Mouse (Mus musculus) midbrain, embryonic 11.5 days (tissue): ENCODE measurements around the gene Emilin2. TPM values are rescaled to one million over a fixed set of nuclear protein-coding genes. Genes with fewer than 3 reads are reported as not detected.

ENCODE experiments used
- ATAC-seq: fragments of 200-750 bp; cut with Nextera tagmentation; 2 replicates; pipeline ENCODE4 v1.8.0; 2017; ENCODE audit warnings: moderate TSS enrichment, moderate library complexity; ENCODE audit not compliant: low FRiP score
- DNase-seq: peaks from one replicate; pipeline ENCODE4 v3.0.0; 2015; ENCODE audit warnings: low spot score; ENCODE audit errors: missing footprints
- H3K27ac ChIP-seq: fragments of 300-500 bp; sonication (generic); 2 replicates; pipeline ENCODE4 v1.5.1; 2014; ENCODE audit warnings: low read depth, low read length
- H3K27me3 ChIP-seq: fragments of 300-500 bp; sonication (generic); 2 replicates; pipeline ENCODE4 v1.6.1; 2014; ENCODE audit warnings: mild to moderate bottlenecking, low read length, moderate library complexity, mixed read lengths; ENCODE audit not compliant: control insufficient read depth, insufficient read depth
- H3K36me3 ChIP-seq: fragments of 300-500 bp; sonication (generic); 2 replicates; pipeline ENCODE4 v1.6.1; 2014; ENCODE audit warnings: mild to moderate bottlenecking, low read length, moderate library complexity, mixed read lengths; ENCODE audit not compliant: control insufficient read depth, insufficient read depth
- H3K4me1 ChIP-seq: fragments of 300-500 bp; sonication (generic); 2 replicates; pipeline ENCODE4 v1.6.1; 2014; ENCODE audit warnings: low read length; ENCODE audit not compliant: control insufficient read depth, insufficient read depth
- H3K4me2 ChIP-seq: fragments of 300-500 bp; sonication (generic); 2 replicates; pipeline ENCODE4 v1.6.1; 2014; ENCODE audit warnings: mild to moderate bottlenecking, moderate library complexity
- H3K4me3 ChIP-seq: fragments of 300-500 bp; sonication (generic); 2 replicates; pipeline ENCODE4 v1.5.1; 2014; ENCODE audit warnings: low read depth, low read length
- H3K9ac ChIP-seq: fragments of 300-500 bp; sonication (generic); 2 replicates; pipeline ENCODE4 v1.6.1; 2014; ENCODE audit warnings: low read length
- H3K9me3 ChIP-seq: fragments of 300-500 bp; sonication (generic); 2 replicates; pipeline ENCODE4 v1.6.1; 2016; ENCODE audit warnings: low read length; ENCODE audit not compliant: control insufficient read depth
- WGBS: fragments of 180-500 bp; shearing (Covaris S2); extraction: QIAGEN DNeasy Blood & Tissue Kit; methylation state at CpG from one replicate; pipeline ENCODE4 v1.1.7; 2014; 5-methylcytosine and 5-hydroxymethylcytosine counted together
- polyA plus RNA-seq: library from polyadenylated mRNA; unstranded; fragments of >200 nt; fragmentation: Nextera tagmentation; extraction: Ambion mirVana; gene quantifications from 2 replicates; pipeline ENCODE4 v1.2.1, GENCODE M21; 2014

Emilin2 gene
- polyA plus RNA-seq, 1 experiment from 2014 or later: 11.8 TPM

GRCm38 (mm10) chr17:71282716-71283115 lies 29.1 kb downstream of the Emilin2 start:
- DNase-seq (no peak), ATAC-seq (no peak)
- H3K4me1 ChIP-seq: peaks cover 2% of the 10 kb centered on the region; the same call in 1 of the 2 replicates
- H3K9me3 ChIP-seq: no peaks in the 10 kb centered on the region
- H3K4me3 ChIP-seq: no peak overlapping the region
- H3K9ac ChIP-seq: no peak overlapping the region
- no peak overlapping the region for H3K27ac ChIP-seq
- 89% methylated on average over 9 of the region's 9 CpGs for WGBS
- no peaks in the 10 kb centered on the region for H3K27me3 ChIP-seq
- no peak overlapping the region for H3K4me2 ChIP-seq
- no peaks in the 10 kb centered on the region for H3K36me3 ChIP-seq

DNA sequence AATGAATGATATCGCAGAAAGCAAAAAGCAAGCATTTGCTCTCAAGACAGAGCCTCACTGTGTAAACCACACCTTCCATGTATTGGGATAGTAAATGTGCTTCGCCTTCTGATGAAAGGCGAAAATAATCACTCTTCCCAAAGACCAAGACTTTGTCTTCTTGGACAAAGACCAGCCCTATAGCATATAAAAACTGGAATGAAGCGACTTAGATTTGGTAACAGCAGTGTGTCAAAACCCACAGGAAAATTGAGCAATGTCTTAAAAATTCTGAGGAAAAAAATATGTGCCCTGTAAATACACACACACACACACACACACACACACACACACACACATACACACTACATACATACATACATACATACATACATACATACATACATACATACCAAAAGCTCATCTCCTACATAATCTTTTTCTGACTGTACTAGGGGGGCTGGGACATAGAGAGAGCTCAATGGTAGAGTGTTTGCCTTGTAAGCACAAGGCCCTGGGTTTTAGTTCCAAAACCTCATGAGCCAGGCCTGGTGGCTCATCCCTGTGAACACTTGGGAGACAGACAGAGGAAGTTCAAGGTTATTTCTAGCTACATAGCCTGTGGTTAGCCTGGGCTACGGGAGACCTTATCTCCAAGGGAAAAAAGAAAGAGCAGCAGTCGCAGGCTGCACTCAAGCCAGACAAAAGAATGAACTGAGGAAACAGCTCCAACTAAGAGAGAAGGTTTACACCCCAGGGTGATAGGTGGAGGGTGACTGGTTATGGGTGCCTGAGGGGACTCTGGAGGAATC lies 33.9 kb downstream of the Emilin2 start:
- Histone ChIP-seq H3K4me2 (no peak overlapping the region), H3K4me3 (no peak overlapping the region), H3K4me1 (no peaks in the 10 kb centered on the region), H3K9me3 (no peaks in the 10 kb centered on the region), H3K36me3 (no peaks in the 10 kb centered on the region), H3K27me3 (no peaks in the 10 kb centered on the region), H3K27ac (no peak overlapping the region), H3K9ac (no peak overlapping the region)
- DNase-seq (no peak), ATAC-seq (no peak)
- WGBS: 91% methylated on average over 6 of the region's 6 CpGs

DNA sequence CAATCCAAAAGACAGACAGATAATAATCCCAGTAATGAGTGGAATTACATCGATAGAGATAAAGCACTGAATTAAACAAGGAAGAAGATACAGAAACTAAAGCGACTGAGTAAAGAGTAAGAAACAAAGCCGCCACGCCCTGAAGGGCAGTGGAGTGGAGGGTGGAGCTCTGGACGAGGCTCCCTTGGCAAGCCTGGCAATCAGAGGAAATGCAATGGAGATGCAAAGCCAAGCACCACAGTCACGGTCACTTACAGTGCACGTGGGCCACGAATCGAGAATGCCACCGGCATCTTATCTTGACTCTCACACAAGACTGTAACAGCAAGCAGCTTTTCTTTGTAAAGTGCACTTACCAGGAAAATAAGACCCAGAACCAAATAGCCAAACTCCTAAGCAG lies 35.0 kb downstream of the Emilin2 start:
- ATAC-seq: no peak
- WGBS: 94% methylated on average over 10 of the region's 10 CpGs

GRCm38 (mm10) chr17:71273901-71274300 lies 37.9 kb downstream of the Emilin2 start:
- H3K9me3 ChIP-seq: no peaks in the 10 kb centered on the region
- no peaks in the 10 kb centered on the region for H3K27me3 ChIP-seq
- no peak overlapping the region for H3K4me3 ChIP-seq
- WGBS: 94% methylated on average over 12 of the region's 12 CpGs
- no peak for DNase-seq
- no peak overlapping the region for H3K4me2 ChIP-seq
- no peak overlapping the region for H3K27ac ChIP-seq
- ATAC-seq: no peak
- H3K9ac ChIP-seq: no peak overlapping the region
- no peaks in the 10 kb centered on the region for H3K36me3 ChIP-seq
- no peaks in the 10 kb centered on the region for H3K4me1 ChIP-seq

More for the DNA sequence above, 35.0 kb downstream of the Emilin2 start:
- Histone ChIP-seq H3K9me3 (no peaks in the 10 kb centered on the region), H3K36me3 (no peaks in the 10 kb centered on the region), H3K4me1 (no peaks in the 10 kb centered on the region), H3K27ac (no peak overlapping the region), H3K27me3 (no peaks in the 10 kb centered on the region), H3K4me3 (no peak overlapping the region), H3K4me2 (no peak overlapping the region), H3K9ac (no peak overlapping the region)
- no peak for DNase-seq

DNA sequence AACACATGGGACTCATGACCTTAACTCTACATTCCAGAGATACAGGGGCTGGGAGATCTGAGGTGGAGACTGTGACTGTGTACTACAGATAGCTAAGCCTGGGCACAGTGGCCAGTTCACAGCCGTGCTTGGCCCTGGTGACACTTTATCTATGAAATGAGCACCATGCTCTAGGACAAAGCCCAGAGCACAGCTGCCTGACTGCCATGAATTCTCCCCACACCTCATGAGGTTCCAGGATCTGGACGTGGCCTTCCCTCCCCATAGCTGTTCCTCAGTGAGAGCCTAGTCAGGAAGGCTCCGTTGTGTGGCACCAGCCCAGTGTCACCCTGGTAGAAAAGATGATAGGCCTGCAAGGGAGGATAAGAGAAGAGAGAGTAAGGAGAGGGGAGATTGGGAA lies 43.2 kb downstream of the Emilin2 start:
- H3K4me3 ChIP-seq: no peak overlapping the region
- no peaks in the 10 kb centered on the region for H3K4me1 ChIP-seq
- DNase-seq (peak; percentile 53), ATAC-seq (no peak)
- no peak overlapping the region for H3K9ac ChIP-seq
- no peak overlapping the region for H3K27ac ChIP-seq
- 85% methylated on average over 3 of the region's 3 CpGs for WGBS
- no peak overlapping the region for H3K4me2 ChIP-seq
- H3K36me3 ChIP-seq: no peaks in the 10 kb centered on the region
- H3K9me3 ChIP-seq: no peaks in the 10 kb centered on the region
- H3K27me3 ChIP-seq: no peaks in the 10 kb centered on the region

GRCm38 (mm10) chr17:71268152-71268551 lies 43.6 kb downstream of the Emilin2 start:
- Histone ChIP-seq H3K9ac (no peak overlapping the region), H3K4me3 (no peak overlapping the region), H3K4me1 (no peaks in the 10 kb centered on the region), H3K36me3 (no peaks in the 10 kb centered on the region), H3K4me2 (no peak overlapping the region), H3K27me3 (no peaks in the 10 kb centered on the region), H3K9me3 (no peaks in the 10 kb centered on the region), H3K27ac (no peak overlapping the region)
- WGBS: 94% methylated on average over 10 of the region's 10 CpGs
- ATAC-seq: no peak
- peak; percentile 26 for DNase-seq

DNA sequence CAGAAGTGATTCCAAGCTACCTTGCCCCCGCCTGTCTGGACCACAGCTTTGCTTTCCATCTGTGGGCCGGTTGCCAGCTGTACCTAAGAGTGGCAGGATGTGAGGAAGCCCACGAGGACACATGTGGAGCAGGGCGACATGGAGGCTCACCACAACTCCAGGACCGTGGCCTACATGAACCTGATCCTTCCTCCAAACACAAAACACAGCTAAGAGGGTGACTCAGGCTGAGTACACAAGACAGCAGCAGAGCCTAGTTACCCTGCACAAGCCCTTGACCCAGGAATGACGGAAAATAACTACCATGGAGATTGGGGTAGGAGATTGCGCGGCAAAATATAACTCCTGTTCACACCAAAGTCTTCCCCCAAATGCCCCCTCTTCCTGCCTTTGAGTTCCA lies 44.4 kb downstream of the Emilin2 start:
- Histone ChIP-seq H3K4me3 (no peak overlapping the region), H3K9me3 (no peaks in the 10 kb centered on the region), H3K4me1 (no peaks in the 10 kb centered on the region), H3K4me2 (no peak overlapping the region), H3K36me3 (no peaks in the 10 kb centered on the region), H3K27me3 (no peaks in the 10 kb centered on the region), H3K27ac (no peak overlapping the region), H3K9ac (no peak overlapping the region)
- ATAC-seq: no peak
- DNase-seq: peak; percentile 39
- 90% methylated on average over 8 of the region's 8 CpGs for whole genome bisulfite sequencing

DNA sequence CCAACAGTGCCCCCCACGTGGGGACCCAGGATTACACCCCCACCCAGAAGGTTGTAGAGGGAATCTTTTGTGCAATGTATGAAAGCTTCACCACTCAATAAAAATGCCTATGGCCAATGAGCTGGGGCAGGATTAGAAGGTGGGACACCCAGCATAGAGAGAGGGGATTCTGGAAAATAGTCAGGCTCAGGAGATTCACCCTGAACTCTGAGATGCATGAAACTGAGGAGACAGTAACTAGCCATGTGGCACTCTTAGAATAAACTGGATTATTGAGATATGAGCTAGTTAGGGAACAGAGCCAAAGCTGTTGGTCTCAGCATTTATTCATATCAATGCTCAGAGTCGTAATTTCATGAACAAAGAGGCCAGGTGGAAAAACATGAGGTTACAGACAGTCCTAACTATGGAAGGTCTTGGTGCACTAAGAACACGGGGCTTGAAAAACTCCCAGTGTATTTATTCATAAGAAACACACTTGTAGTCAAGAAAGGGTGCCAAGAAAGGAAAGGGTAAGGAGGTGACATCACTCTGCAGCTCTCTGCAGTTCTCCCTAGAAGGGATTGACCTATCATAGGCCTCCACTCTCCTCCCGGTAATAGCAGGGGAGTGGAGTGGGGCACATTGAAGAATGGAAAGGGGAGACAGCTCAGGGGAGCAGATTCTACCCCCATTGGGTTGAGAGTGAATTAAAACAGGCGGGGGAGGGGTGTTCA lies 46.3 kb downstream of the Emilin2 start:
- no peak for ATAC-seq

DNA sequence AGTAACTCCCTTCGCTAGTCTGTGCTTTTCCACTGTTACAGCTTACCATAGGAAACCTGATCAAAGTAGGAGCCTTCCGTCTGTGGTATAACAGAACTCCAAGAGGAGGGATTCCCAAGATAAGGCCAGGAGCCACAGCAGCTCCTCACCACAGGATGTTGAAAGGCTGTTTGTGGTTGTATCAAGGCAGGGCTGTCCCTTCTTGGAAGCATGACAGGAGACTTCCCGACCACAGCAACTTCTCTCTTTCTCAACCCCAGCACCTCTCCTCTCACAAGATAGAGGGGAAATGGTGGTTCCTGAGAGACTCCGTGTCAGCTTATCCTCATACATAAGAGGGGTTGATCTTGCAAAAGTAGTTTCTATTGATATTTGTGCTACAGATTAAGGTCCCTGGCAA lies 47.0 kb downstream of the Emilin2 start:
- Histone ChIP-seq H3K9me3 (no peaks in the 10 kb centered on the region), H3K4me2 (no peak overlapping the region), H3K27ac (no peak overlapping the region), H3K27me3 (no peaks in the 10 kb centered on the region), H3K36me3 (no peaks in the 10 kb centered on the region), H3K9ac (no peak overlapping the region), H3K4me3 (no peak overlapping the region), H3K4me1 (no peaks in the 10 kb centered on the region)
- peak; percentile 17 for DNase-seq
- no peak for ATAC-seq
- 77% methylated on average over 4 of the region's 4 CpGs for WGBS

More for the DNA sequence above, 46.3 kb downstream of the Emilin2 start:
- no peak overlapping the region for H3K9ac ChIP-seq
- no peak overlapping the region for H3K27ac ChIP-seq
- H3K4me2 ChIP-seq: no peak overlapping the region
- H3K4me1 ChIP-seq: no peaks in the 10 kb centered on the region
- no peaks in the 10 kb centered on the region for H3K9me3 ChIP-seq
- H3K36me3 ChIP-seq: no peaks in the 10 kb centered on the region
- WGBS: 77% methylated on average over 5 of the region's 5 CpGs
- H3K27me3 ChIP-seq: no peaks in the 10 kb centered on the region
- DNase-seq: peak; percentile 57
- no peak overlapping the region for H3K4me3 ChIP-seq
